Mouse (Mus musculus): ENCODE measurements at regions not wholly inside any gene's neighbourhood (a gene's known extent, or its start where the extent isn't known, plus 50 kb on each side); places are given as distances from the start of the nearest gene placed in this dataset.
"Not testable (repeated sequence)": the region's sequence is repeated elsewhere in the genome, so short reads cannot be mapped to it uniquely, and the experiment has no call there.

GRCm38 (mm10) chr10:22569250-22570010 is 75.4 kb upstream of the Slc2a12 start:
- not testable (repeated sequence) for TF ChIP-seq CTCF (IDR thresholded peaks at IDR 0.05); POLR2A (IDR thresholded peaks at IDR 0.05; ENCODE audit: insufficient read depth, low read depth, low read length); EP300 (IDR thresholded peaks at IDR 0.05; ENCODE audit: insufficient read depth, low read depth, low read length)

Measured in heart, adult 2 months (tissue).